Mouse (Mus musculus): Measurements from ENCODE around the gene Ptpn20. TPM values are rescaled to one million over a fixed set of nuclear protein-coding genes. Genes with fewer than 3 reads are reported as not detected.

The Ptpn20 gene
- polyA plus RNA-seq (2014; fragmentation: Illumina TruSeq; extraction: RNeasy Lipid Tissue Mini Kit (QIAGEN cat#74804); ENCODE audit: low read depth, low replicate concordance) = not detected

DNA sequence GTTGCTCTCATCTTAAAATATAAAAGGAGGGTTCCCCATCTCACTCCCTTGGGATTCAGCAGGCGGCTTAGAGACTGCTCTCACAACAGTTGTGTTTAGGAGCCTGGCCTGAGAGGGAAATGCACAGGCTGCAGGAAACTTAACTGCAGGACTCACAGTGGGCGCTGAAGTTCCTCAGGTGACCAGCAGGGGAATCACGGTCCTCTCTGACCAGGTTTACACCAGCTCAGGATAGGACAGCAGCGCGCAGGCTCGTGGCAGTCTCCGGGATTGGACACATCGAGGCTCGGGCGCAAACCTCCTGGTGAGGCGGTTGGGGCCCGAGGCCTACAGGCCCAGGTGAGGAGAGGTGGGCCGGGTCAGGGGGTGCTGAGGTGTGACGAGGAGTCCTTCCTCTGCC, at the start of gene Ptpn20:
TSS of gene Ptpn20 (plus strand) at position 257 of the 400 bp plus-strand sequence.

Other genes starting within 250 kb of the Ptpn20 start
- 29.0 TPM for gene Mapk8, start 142.0 kb upstream of the Ptpn20 start, polyA plus RNA-seq (2014; fragmentation: Illumina TruSeq; extraction: RNeasy Lipid Tissue Mini Kit (QIAGEN cat#74804); ENCODE audit: low read depth, low replicate concordance)
- not detected for gene Frmpd2, start 117.5 kb upstream of the Ptpn20 start, polyA plus RNA-seq (2014; fragmentation: Illumina TruSeq; extraction: RNeasy Lipid Tissue Mini Kit (QIAGEN cat#74804); ENCODE audit: low read depth, low replicate concordance)